Mouse (Mus musculus): ENCODE measurements around the gene Midn. TPM values are rescaled to one million over a fixed set of nuclear protein-coding genes. Genes with fewer than 3 reads are reported as not detected.
A peak's percentile ranks its signal among the peaks of the same experiment; 100 is the strongest.

Gene Midn
- 18.3 and 20.4 TPM in 2 replicates for polyA plus RNA-seq (2015; fragmentation: Nextera tagmentation; extraction: Ambion mirVana)

DNA sequence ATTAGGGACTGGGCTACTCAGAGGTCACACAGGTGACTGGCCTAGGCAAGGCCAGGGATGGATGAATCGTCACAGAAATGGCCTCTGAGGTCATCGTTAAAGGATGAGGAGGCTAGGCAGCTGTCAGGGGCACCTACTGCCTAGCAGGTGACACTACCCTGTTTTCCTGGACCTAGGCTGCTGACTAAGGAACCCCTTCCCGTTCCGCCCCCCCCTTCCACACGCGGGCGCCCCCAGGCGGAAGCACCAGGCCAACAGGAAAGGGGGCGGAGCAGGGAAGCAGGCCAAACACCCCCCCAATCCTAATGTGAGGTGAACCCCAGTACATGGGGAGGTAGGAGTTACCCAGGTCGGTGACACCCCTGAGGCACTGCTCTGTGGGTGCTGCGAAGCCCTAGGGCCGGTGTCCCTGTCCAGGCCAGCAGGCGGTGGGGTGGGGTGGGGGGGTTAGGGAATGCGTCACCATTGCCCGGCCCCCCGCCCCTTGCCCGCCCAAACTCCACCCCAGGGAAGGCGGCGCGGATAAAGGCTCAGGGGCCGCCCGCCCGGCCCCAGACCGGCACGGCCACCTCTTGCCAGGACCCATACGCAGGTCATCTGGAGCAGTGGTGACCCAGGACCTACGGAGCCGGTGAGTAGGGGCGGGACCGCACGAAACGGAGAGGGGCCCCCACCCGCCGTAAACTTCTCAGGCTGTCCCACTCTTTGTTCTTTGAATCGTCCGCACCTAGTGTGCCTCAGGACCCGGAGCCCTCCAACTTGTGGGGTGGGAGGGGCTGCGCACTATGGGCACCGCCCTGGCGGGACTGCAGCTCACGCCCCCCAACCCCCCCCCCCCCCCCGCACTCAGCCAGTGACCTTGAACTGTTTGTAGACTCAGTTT lies at the start of gene Midn:
Gene Midn (plus strand): TSS at position 554 of the 883 bp plus-strand sequence.
- Histone ChIP-seq H3K27ac (replicated peaks) (peak within 1 kb of the TSS; percentile 100), H3K36me3 (peaks cover 30% of the 10 kb centered on the region), H3K4me3 (replicated peaks) (peak within 1 kb of the TSS; percentile 90), H3K9ac (peak within 1 kb of the TSS; percentile 85), H3K4me1 (peaks cover 64% of the 10 kb centered on the region), H3K4me2 (replicated peaks) (peak within 1 kb of the TSS; percentile 83), H3K9me3 (replicated peaks) (no peaks in the 10 kb centered on the region), H3K27me3 (no peaks in the 10 kb centered on the region)
- under 1% methylated on average over 39 of the region's 42 CpGs for WGBS
- peak; percentile 52 for ATAC-seq (ENCODE audit: insufficient number of reproducible peaks, low FRiP score, low TSS enrichment, low read depth)

DNA sequence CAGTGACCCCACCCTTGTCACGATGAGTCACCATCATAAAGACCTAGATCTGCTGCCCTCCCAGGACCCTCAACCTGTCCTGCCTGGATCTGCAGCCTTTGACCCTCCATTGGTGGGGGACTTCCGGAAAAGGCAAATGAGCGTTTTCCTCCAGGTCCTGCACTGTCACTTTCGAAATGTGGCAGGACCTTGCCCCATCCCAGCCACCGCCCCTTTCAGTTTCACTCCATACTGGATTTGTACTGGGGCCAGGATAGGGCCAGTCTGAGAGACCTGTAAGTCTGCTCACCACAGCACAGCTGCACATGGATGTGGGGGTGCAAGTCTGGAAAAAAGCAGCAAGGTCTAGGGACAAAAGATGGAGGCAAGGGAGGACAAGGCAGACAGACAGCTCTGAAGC lies 49.4 kb upstream of the Midn start:
- H3K9me3 ChIP-seq (replicated peaks) = no peaks in the 10 kb centered on the region
- H3K27me3 ChIP-seq = no peaks in the 10 kb centered on the region
- no peak overlapping the region for H3K4me3 ChIP-seq (replicated peaks)
- ATAC-seq (ENCODE audit: insufficient number of reproducible peaks, low FRiP score, low TSS enrichment, low read depth) = no peak
- 0 out of 2 replicates have a peak, but pooled peaks cover 3% of the 10 kb centered on the region for H3K36me3 ChIP-seq
- peaks cover 64% of the 10 kb centered on the region for H3K4me1 ChIP-seq
- 87% methylated on average over 5 of the region's 5 CpGs for WGBS
- H3K4me2 ChIP-seq (replicated peaks) = no peak overlapping the region
- no peak overlapping the region for H3K9ac ChIP-seq
- peak overlapping the region; percentile 78 for H3K27ac ChIP-seq (replicated peaks)

DNA sequence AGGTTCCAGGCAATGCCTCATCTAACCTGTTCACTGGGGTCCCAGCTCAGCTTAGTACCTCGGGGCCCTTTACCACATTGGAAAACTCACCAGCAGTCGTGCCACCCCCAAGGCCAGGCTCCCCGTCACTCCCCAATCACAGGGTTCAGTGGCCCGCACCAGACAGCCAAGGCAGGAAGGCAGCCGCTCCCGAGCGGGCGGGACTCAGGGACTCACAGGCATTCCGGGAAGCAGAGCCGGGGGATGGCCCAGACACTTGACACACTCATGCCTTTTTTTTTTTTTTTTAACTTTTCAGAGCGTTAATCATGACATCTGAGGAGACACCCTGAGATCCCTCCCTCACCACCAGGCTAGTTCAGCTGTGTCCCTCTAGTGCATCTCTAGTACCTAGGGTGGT lies 47.1 kb upstream of the Midn start:
- peaks cover 62% of the 10 kb centered on the region for H3K4me1 ChIP-seq
- 0 out of 2 replicates have a peak, but pooled peaks cover 3% of the 10 kb centered on the region for H3K36me3 ChIP-seq
- ATAC-seq (ENCODE audit: insufficient number of reproducible peaks, low FRiP score, low TSS enrichment, low read depth) = no peak
- peak overlapping the region; percentile 30; the same call in 1 of the 2 replicates for H3K27ac ChIP-seq (replicated peaks)
- H3K4me3 ChIP-seq (replicated peaks) = peak overlapping the region; percentile 90
- WGBS = 45% methylated on average over 11 of the region's 11 CpGs
- peak overlapping the region; percentile 73 for H3K4me2 ChIP-seq (replicated peaks)
- peak overlapping the region; percentile 33; the same call in 1 of the 2 replicates for H3K9ac ChIP-seq
- no peaks in the 10 kb centered on the region for H3K9me3 ChIP-seq (replicated peaks)
- H3K27me3 ChIP-seq = no peaks in the 10 kb centered on the region

DNA sequence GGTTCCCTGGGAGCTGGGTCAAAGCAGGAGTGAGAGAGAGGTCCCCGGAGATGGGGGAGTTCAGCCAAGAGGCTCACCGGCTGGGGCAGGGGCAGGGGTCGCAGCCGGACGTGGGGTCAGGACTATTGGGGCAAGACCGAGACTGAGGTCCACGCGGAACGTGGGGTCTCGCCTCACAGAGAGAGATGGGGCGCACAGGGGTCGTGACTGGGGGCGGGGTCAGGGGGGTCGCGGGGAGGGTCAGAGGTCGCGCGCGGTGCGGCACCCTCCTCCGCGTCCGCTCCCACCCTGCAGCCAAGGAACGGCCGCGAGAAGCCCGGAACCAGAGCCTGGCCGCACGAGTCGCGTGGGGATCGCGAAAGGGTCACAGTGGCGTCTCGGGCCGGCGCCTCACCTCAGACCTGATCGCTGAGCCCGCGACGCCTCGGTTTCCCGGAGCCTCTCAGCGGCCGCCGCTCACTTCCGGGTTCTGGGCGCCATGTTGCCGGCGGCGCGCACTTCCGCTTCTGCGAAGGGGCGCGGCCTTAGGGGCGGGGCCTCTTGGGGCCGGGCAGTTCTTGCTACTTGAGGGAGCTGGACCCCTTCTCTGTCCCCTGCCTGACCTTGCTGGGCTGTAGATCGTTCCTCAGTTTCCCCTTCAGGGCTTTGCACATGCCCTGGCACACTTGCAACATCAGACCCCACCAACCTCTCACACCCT lies 45.7 kb upstream of the Midn start:
- Histone ChIP-seq H3K4me1 (peaks cover 51% of the 10 kb centered on the region), H3K9me3 (replicated peaks) (no peaks in the 10 kb centered on the region), H3K36me3 (0 out of 2 replicates have a peak, but pooled peaks cover 3% of the 10 kb centered on the region), H3K27ac (replicated peaks) (peak overlapping the region; percentile 79; the same call in 1 of the 2 replicates), H3K4me2 (replicated peaks) (peak overlapping the region; percentile 73), H3K4me3 (replicated peaks) (peak overlapping the region; percentile 90), H3K9ac (peak overlapping the region; percentile 94), H3K27me3 (no peaks in the 10 kb centered on the region)
- WGBS = under 1% methylated on average over 55 of the region's 59 CpGs
- ATAC-seq (ENCODE audit: insufficient number of reproducible peaks, low FRiP score, low TSS enrichment, low read depth) = peak; percentile 85

DNA sequence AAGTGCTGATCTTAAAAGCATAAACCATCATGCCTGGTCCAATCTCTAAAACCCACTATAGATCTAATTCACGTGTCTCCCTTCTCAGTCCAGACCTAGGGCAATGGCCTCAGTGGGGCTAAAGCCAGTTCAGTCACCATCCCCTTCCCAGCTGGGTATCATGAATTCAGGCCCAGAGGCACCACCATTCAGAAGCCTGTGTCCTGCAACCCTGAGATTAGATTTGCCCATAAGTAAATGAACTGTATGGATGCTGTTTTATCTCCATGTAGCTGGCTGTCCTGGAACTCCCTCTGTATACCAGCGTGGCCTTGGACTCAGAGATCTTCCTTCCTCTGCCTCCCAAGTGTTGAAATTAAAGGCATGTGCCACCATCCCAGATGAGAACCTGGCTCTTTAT lies 45.0 kb upstream of the Midn start:
- no peaks in the 10 kb centered on the region for H3K27me3 ChIP-seq
- peak overlapping the region; percentile 73 for H3K4me2 ChIP-seq (replicated peaks)
- peaks cover 45% of the 10 kb centered on the region for H3K4me1 ChIP-seq
- peak overlapping the region; percentile 90; the same call in 1 of the 2 replicates for H3K4me3 ChIP-seq (replicated peaks)
- no peaks in the 10 kb centered on the region for H3K9me3 ChIP-seq (replicated peaks)
- no peak overlapping the region for H3K9ac ChIP-seq
- no peak for ATAC-seq (ENCODE audit: insufficient number of reproducible peaks, low FRiP score, low TSS enrichment, low read depth)
- 0 out of 2 replicates have a peak, but pooled peaks cover 3% of the 10 kb centered on the region for H3K36me3 ChIP-seq
- 83% methylated on average over 2 of the region's 2 CpGs for WGBS
- 0 out of 2 replicates have a peak overlapping the region, but pooled peaks have one; percentile 79 for H3K27ac ChIP-seq (replicated peaks)

DNA sequence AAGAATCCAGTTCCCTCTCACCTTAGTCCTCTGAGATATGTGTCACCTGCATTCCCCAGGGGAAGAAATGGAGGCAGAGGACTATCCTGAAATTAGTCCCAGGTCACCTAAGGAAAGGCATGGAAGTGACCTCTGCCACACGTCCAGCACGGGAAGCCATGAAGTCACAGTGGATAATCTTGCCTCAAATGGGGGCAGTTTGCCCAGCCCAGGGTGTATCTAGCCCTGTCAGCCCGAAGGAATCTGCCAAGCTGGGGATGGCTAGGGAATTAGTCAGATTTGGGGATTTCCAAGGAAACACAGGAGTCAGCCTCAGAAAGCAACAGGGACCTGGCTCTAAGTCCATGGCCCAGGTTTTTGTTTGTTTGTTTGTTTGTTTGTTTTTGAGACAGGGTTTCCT lies 43.9 kb upstream of the Midn start:
- no peaks in the 10 kb centered on the region for H3K9me3 ChIP-seq (replicated peaks)
- WGBS = 76% methylated on average over 3 of the region's 3 CpGs
- H3K27ac ChIP-seq (replicated peaks) = no peak overlapping the region
- no peaks in the 10 kb centered on the region for H3K27me3 ChIP-seq
- 0 out of 2 replicates have a peak, but pooled peaks cover 3% of the 10 kb centered on the region for H3K36me3 ChIP-seq
- ATAC-seq (ENCODE audit: insufficient number of reproducible peaks, low FRiP score, low TSS enrichment, low read depth) = no peak
- no peak overlapping the region for H3K4me3 ChIP-seq (replicated peaks)
- peaks cover 33% of the 10 kb centered on the region for H3K4me1 ChIP-seq
- no peak overlapping the region for H3K9ac ChIP-seq
- H3K4me2 ChIP-seq (replicated peaks) = no peak overlapping the region

DNA sequence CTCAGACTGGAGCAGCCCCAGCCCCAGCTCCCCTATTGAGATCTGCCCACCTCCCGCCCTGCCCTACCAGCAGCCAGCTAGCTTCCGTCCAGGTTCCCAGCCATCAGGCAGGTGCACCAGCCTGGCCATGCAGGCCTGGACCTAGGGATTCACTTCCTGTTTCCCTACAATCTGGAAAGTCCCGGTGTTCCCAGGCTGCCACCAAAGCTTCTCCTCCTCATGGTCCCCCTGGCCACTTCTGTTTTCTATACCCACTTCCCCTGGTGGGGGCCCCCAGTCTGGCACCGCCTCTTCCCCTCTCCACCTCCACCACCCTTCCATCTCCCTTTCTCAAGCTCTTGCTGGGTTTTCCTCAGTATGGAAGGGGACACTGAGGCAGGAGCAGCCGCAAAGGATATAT lies 42.6 kb upstream of the Midn start, which contains the start of gene Sbno2:
Gene Sbno2 (minus strand): TSS at position 112 of the 400 bp plus-strand sequence.
- Histone ChIP-seq H3K9ac (0 out of 2 replicates have a peak within 1 kb of the TSS, but pooled peaks have one; percentile 12), H3K27me3 (no peaks in the 10 kb centered on the region), H3K4me3 (replicated peaks) (peak within 1 kb of the TSS; percentile 17), H3K27ac (replicated peaks) (peak within 1 kb of the TSS; percentile 74), H3K9me3 (replicated peaks) (no peaks in the 10 kb centered on the region), H3K4me2 (replicated peaks) (peak within 1 kb of the TSS; percentile 21), H3K36me3 (no peaks in the 10 kb centered on the region), H3K4me1 (peaks cover 22% of the 10 kb centered on the region)
- ATAC-seq (ENCODE audit: insufficient number of reproducible peaks, low FRiP score, low TSS enrichment, low read depth) = no peak
- 52% methylated on average over 5 of the region's 5 CpGs for WGBS

DNA sequence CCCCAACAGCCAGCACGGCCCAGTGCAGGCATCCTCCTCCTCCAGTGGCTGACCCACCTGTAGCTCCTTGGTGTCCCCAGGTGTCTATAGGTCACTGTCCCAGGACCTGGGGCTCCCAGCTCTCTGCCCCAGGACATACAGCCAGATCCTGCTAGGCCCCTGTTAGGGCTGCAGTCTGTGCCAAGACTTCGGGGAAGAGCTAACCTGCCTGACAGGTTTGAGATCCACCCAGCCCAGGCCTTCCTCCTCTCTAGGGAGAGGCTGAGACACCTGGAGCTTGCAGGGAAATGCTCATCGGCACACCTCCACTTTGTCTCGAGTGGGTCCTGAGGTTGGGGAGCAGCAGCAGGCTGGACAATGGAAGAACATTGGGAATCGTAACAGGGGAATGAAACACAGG lies 42.1 kb upstream of the Midn start:
- Histone ChIP-seq H3K9me3 (replicated peaks) (no peaks in the 10 kb centered on the region), H3K27me3 (no peaks in the 10 kb centered on the region), H3K4me1 (peaks cover 17% of the 10 kb centered on the region), H3K36me3 (no peaks in the 10 kb centered on the region), H3K27ac (replicated peaks) (peak overlapping the region; percentile 74), H3K4me3 (replicated peaks) (peak overlapping the region; percentile 17), H3K9ac (no peak overlapping the region), H3K4me2 (replicated peaks) (peak overlapping the region; percentile 21)
- no peak for ATAC-seq (ENCODE audit: insufficient number of reproducible peaks, low FRiP score, low TSS enrichment, low read depth)
- WGBS = 59% methylated on average over 5 of the region's 5 CpGs

DNA sequence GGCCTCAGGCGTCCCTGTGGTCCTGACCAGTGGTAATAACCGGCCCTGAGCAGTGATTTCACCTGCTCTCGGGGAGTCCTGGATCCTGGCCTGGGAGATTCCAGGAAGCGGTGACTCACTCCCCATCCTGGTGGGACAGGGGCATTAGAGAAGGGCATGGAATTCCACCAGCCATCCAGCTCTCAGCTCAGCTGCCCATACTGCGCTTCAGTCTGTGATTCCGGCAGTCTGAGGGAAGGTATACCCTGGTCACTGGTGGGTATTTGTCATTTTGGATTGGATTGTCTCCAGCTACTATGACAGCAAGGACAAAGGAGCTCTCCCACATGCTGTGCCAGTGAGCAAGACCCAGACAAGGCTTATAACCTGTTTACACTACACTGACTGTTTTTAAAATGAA lies 40.4 kb upstream of the Midn start:
- Histone ChIP-seq H3K4me2 (replicated peaks) (no peak overlapping the region), H3K36me3 (no peaks in the 10 kb centered on the region), H3K9ac (no peak overlapping the region), H3K27ac (replicated peaks) (no peak overlapping the region), H3K9me3 (replicated peaks) (no peaks in the 10 kb centered on the region), H3K27me3 (no peaks in the 10 kb centered on the region), H3K4me1 (peaks cover 6% of the 10 kb centered on the region; the same call in 1 of the 2 replicates), H3K4me3 (replicated peaks) (no peak overlapping the region)
- WGBS = 65% methylated on average over 6 of the region's 6 CpGs
- ATAC-seq (ENCODE audit: insufficient number of reproducible peaks, low FRiP score, low TSS enrichment, low read depth) = no peak

DNA sequence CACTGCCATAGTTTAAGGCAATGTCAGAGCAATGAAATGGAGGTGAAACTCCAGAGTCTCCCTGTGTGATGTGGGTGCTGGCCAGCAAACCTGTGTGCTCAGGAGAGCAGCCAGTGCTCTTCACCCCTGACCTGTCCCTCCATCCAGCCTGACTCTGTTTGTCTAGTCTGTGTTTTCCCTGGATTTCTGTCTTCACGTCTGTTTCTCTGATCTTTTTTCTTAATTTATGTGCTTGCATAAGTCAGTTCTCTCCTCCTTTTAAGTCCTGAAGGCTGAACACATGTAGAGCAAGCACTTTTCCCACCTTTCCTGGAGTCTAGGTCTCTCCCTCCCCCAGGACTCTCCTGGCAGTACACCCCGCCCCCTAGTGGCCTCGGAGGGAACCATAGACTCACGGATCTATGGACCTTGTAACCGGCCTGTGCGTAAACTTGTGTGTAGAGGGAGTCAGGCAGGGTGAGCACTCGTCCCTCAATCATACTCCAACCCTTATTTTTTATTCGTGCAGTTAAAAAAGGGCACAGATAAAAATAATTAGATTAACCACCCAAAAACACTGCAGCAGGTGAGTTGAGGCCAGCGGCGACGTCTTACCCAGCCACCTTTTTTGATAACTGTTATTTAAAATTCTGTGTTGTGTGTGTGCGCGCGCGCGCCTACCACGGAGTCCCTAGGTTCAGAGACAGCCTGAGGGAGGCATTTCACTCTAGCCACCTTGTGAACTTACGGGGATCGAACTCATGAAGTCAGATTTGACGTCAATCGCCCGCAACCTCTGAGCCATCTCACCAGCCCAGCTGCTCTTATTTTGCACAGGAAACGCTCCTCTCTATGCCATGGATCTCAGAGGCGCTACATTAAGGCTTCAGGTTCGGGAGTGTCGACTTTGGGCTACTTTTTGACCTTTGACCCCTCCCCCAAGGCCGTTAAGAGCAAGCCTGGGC lies 33.5 kb upstream of the Midn start:
- Histone ChIP-seq H3K9ac (peak overlapping the region; percentile 37), H3K27me3 (no peaks in the 10 kb centered on the region), H3K9me3 (replicated peaks) (no peaks in the 10 kb centered on the region), H3K36me3 (peaks cover 13% of the 10 kb centered on the region; the same call in 1 of the 2 replicates), H3K4me1 (peaks cover 38% of the 10 kb centered on the region), H3K4me3 (replicated peaks) (peak overlapping the region; percentile 94), H3K4me2 (replicated peaks) (peak overlapping the region; percentile 63), H3K27ac (replicated peaks) (peak overlapping the region; percentile 85)
- ATAC-seq (ENCODE audit: insufficient number of reproducible peaks, low FRiP score, low TSS enrichment, low read depth) = peak; percentile 45; the same call in 1 of the 2 replicates
- WGBS = 2% methylated on average over 27 of the region's 27 CpGs
